Mouse (Mus musculus) liver, adult 2 months (tissue): ENCODE data around the gene Fto.

Source experiments
- CTCF ChIP-seq: fragments of 200-500 bp; IDR thresholded peaks from 2 replicates; pipeline ENCODE4 v1.5.1; 2011; ENCODE audit warnings: low read depth, low read length, control low read depth
- POLR2A ChIP-seq: fragments of 200-500 bp; IDR thresholded peaks from 2 replicates; pipeline ENCODE4 v1.6.1; 2011; ENCODE audit warnings: low read length, control low read depth; ENCODE audit not compliant: insufficient read depth; ENCODE audit errors: extremely low read depth

GRCm38 (mm10) chr8:91347595-91347994 is 34.3 kb downstream of the Fto start:
- TF ChIP-seq POLR2A (no peak), CTCF (no peak)
